In the genomic region with DNA sequence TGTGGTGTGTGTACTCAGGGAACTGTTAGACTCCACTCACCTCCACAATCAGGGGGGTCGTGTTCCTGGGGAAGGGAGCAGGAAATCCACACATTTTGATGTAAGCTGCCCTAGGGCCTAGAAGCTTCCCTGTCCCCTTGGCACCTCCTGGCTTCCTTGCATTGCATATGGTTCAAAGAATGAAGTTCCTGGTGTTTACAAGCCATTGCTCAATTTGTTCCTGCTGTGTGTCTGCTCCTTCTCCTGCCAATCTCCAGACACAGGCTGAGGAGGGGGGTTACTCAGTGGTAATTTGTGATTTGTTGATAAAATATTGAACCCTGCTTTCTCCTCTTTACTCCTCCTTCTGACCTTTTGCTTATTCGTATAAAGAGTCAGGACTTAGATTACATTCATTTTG, we compare ENCODE assay signal across 27 mouse cellular contexts. TPM values are rescaled to one million over a fixed set of nuclear protein-coding genes. Genes with fewer than 3 reads are reported as not detected.
DNase-seq lines count a peak whose midpoint lies in the region; ATAC-seq lines count a peak whose summit lies in the region.
"Had no signal": no experiment of that assay in that cellular context is flagged by ENCODE, and none has a peak within 500 bp of the region (broad histone marks: within the 10 kb centered on the region; RNA-seq: fewer than 3 reads in every experiment).

No protein-coding gene starts in this region.

- H3K27ac ChIP-seq in limb, embryonic 12.5 days, result 0 out of 2 replicates have a peak overlapping the region, but pooled peaks have one; percentile 12
- no peak overlapping the region for H3K27ac ChIP-seq in limb, embryonic 10.5 days
- H3K27ac ChIP-seq: embryonic facial prominence, embryonic 10.5 days; embryonic facial prominence, embryonic 13.5 days; forebrain, embryonic 12.5 days; forebrain, embryonic 15.5 days; hindbrain, embryonic 10.5 days; hindbrain, embryonic 14.5 days had no signal

- peaks cover 33% of the 10 kb centered on the region for H3K4me1 ChIP-seq in limb, embryonic 12.5 days (replicated peaks)
- peaks cover 37% of the 10 kb centered on the region for H3K4me1 ChIP-seq in limb, embryonic 10.5 days

- no peak overlapping the region for H3K4me2 ChIP-seq in limb, embryonic 12.5 days
- H3K4me2 ChIP-seq: embryonic facial prominence, embryonic 13.5 days; forebrain, embryonic 12.5 days; forebrain, embryonic 15.5 days; heart, embryonic 11.5 days; hindbrain, embryonic 14.5 days had no signal

- no peaks in the 10 kb centered on the region for H3K9me3 ChIP-seq in limb, embryonic 12.5 days
- no peaks in the 10 kb centered on the region for H3K9me3 ChIP-seq in limb, embryonic 10.5 days (replicated peaks)
- H3K9me3 ChIP-seq: embryonic facial prominence, embryonic 10.5 days; embryonic facial prominence, embryonic 13.5 days; forebrain, embryonic 12.5 days; forebrain, embryonic 15.5 days; G1E; hindbrain, embryonic 10.5 days had no signal

- peak; percentile 15 to 47 for DNase-seq in cerebellum, postnatal 14 days
- DNase-seq in cerebellum, adult 11 months, result no peak
- no peak for DNase-seq in limb, embryonic 10.5 days (ENCODE audit: low spot score)
- DNase-seq in ZHBTc4 (ENCODE audit: low read depth, low spot score), result peak; percentile 51
- peak; percentile 40 for DNase-seq in brain, adult 2 months (ENCODE audit: low read depth, low spot score)
- no peak for DNase-seq in spleen, adult 12 weeks (ENCODE audit: low spot score)
- DNase-seq: adrenal gland, adult 8-10 months; adrenal gland, postnatal 25 days; B cell, adult 2 months; cerebellum, adult 11-12 months; cerebellum, adult 9-10 months; cerebellum, postnatal 36 days; embryo, embryonic 11 days; gastrocnemius, postnatal 10 days; gastrocnemius, postnatal 36 days had no signal

- no peaks in the 10 kb centered on the region for H3K27me3 ChIP-seq in limb, embryonic 12.5 days
- H3K27me3 ChIP-seq in limb, embryonic 10.5 days (ENCODE audit: low read depth, poor library complexity, severe bottlenecking), result no peaks in the 10 kb centered on the region
- H3K27me3 ChIP-seq: embryonic facial prominence, embryonic 13.5 days; forebrain, embryonic 12.5 days; forebrain, embryonic 15.5 days; Patski had no signal

- ATAC-seq in limb, embryonic 12.5 days (ENCODE audit: insufficient number of reproducible peaks, insufficient read depth, low FRiP score, low TSS enrichment, low read depth), result no peak
- ATAC-seq: forebrain, embryonic 15.5 days; intestine, postnatal 0 days; Patski had no signal

- H3K4me3 ChIP-seq in limb, embryonic 12.5 days (replicated peaks), result no peak overlapping the region
- H3K4me3 ChIP-seq in limb, embryonic 10.5 days, result no peak overlapping the region
- H3K4me3 ChIP-seq: embryonic facial prominence, embryonic 10.5 days; embryonic facial prominence, embryonic 13.5 days; erythroblast, embryonic 14.5 days; forebrain, embryonic 12.5 days; forebrain, embryonic 15.5 days; hindbrain, embryonic 10.5 days had no signal

- 38% methylated on average over 2 of the region's 2 CpGs for WGBS in limb, embryonic 12.5 days
- WGBS in limb, embryonic 10.5 days, result 64% methylated on average over 2 of the region's 2 CpGs

- H3K36me3 ChIP-seq in limb, embryonic 12.5 days, result peaks cover 6% of the 10 kb centered on the region; the same call in 1 of the 2 replicates
- peaks cover 30% of the 10 kb centered on the region for H3K36me3 ChIP-seq in limb, embryonic 10.5 days
- H3K36me3 ChIP-seq: forebrain, embryonic 12.5 days; forebrain, embryonic 15.5 days; G1E; hindbrain, embryonic 10.5 days had no signal

- no peak overlapping the region for H3K9ac ChIP-seq in limb, embryonic 12.5 days (replicated peaks)
- H3K9ac ChIP-seq: embryonic facial prominence, embryonic 13.5 days; forebrain, embryonic 12.5 days; forebrain, embryonic 15.5 days; hindbrain, embryonic 14.5 days had no signal

RNA-seq across cellular contexts. Expression of a gene that starts 25.5 kb away (rescaled TPM):
- 21.6 and 29.4 TPM in 2 replicates for polyA plus RNA-seq in limb, embryonic 12.5 days (2016; fragmentation: Nextera tagmentation; extraction: Ambion mirVana)
- polyA plus RNA-seq in limb, embryonic 10.5 days (2016; fragmentation: Nextera tagmentation; extraction: Ambion mirVana), result 19.5 and 22.6 TPM in 2 replicates
- polyA plus RNA-seq: erythroblast, embryonic 14.5 days; G1E had no signal

Comparison
In these comparisons a context has a peak if more than half of its experiments do, and no peak if none do; other contexts are left out.
1. DNase-seq: peak in cerebellum, postnatal 14 days (2 of 2), ZHBTc4 (single experiment) and brain, adult 2 months (single experiment); none in cerebellum, adult 11 months (single experiment), limb, embryonic 10.5 days (single experiment) and spleen, adult 12 weeks (single experiment).